Mouse (Mus musculus) gastrocnemius, adult 8-10 months (tissue): Measurements from ENCODE around the gene Rps10. TPM values are rescaled to one million over a fixed set of nuclear protein-coding genes. Genes with fewer than 3 reads are reported as not detected.
"Not testable (repeated sequence)": the region's sequence is repeated elsewhere in the genome, so short reads cannot be mapped to it uniquely, and the experiment has no call there.

Source experiments
- DNase-seq, 2 experiments: peaks; one replicate each; pipeline ENCODE4 v3.0.0; 2022; ENCODE audit warnings: low spot score in 2 of 2
- total RNA-seq, 4 experiments: library from RNA; stranded (reverse); gene quantifications; 2 replicates each; pipeline ENCODE4 v1.2.4; 2022

Rps10 gene
- total RNA-seq, 4 experiments from 2014 or later = 332 to 455 (median 370) TPM

DNA sequence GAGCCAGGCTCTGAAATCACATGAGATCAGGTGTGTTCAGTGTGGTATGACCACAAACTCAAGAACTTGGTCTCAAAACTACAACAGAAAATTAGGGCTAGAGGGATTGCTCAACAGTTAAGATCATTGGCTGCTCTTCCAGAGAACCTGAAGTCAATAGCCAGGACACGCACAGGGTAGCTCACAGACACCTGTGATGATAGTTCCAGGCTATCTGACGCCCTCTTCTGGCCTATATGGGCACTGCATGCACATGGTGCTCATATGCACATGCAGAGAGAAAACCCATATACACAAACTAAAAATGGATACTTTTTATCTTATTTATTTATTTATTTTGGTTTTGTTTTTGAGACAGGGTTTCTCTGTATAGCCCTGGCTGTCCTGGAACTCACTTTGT is 8.1 kb upstream of the Rps10 start:
- no peak for DNase-seq

GRCm38 (mm10) chr17:27643756-27644155 is 7.3 kb upstream of the Rps10 start:
- no peak for DNase-seq

GRCm38 (mm10) chr17:27643101-27643500 is 6.6 kb upstream of the Rps10 start:
- no peak for DNase-seq

GRCm38 (mm10) chr17:27642491-27643062 is 6.1 kb upstream of the Rps10 start:
- no peak for DNase-seq

- not testable (repeated sequence) for DNase-seq
These were observed 3.4 kb upstream of the Rps10 start for GRCm38 (mm10) chr17:27639851-27640250.

DNA sequence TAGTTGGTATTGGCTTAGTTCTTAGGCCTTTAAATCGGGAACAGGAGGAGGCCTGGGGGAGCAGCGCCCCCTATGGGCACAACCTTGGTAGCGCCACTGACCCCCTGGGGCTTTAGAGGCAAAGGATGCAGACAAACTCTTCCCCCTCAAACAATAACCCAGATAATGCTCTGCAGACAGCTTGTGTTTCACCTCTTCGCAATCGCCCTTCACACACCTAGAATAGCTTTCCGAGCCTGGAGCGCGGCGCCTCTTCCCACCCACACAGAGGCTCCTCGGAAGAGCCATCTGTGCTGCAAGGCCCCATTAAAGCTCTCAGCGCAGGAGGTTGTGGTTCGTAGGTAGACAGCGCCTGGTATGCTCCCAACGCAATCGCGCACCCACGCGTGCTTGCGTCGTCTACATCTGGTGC is 2.5 kb upstream of the Rps10 start:
- no peak for DNase-seq

DNA sequence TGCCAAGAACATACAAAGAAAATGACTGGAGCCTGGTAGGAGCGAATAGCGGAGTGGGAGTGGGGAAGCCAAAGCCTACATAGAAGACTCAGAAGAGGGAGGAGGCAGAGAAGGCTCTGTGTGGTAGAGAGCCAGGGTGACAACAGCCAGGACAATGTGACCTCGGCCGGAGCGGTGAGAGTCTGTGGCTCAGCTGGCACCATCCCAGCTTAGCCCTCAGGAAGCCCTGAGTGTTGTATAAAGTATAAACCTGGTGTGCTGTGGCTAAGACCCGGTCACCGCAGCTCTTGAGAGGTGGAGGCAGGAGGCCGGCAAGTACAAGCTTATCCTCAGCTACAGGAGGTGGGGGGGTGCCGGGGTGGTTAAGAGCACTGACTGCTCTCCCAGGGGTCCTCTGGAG is 864 bp upstream of the Rps10 start:
- no peak for DNase-seq

GRCm38 (mm10) chr17:27635575-27635903 is 930 bp downstream of the Rps10 start:
- DNase-seq = not testable (repeated sequence)

DNA sequence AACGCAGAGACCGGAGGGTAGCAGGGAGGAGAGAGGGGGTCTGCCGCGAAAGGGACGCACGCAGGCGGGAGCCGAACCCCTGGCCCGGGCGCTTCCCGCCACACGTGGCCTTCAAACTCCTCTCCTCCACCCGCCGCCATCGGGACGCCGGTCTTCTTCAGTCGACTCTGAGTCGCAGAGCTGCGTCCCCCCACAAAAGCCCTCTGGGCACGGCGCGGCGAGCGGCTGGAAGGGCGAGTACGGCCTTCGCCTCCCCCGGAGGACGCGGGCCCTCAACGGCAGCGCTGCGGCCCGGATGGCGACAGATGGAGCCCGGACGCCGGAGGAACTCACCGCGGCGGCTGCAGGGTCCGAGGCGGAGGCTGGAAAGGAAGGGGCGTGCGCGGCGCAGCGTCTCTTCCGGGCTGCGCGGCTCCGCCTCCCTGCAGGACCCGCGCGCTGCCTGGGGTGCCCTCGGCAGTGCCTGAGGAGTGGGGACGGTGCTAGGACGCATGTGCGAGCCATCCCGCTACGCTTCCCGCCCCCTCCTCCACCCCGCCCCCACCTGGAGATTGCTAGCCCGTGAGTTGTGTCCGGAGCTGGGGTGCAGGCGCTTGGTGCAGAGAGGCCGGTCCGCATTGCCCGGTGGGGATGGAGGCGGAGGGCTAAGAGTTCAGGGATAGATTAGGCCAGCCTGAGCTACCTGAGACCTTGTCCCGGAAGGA is 1.4 kb downstream of the Rps10 start, which contains the start of gene RPS10-NUDT3:
Gene RPS10-NUDT3 (minus strand): TSS at position 352 of the 704 bp plus-strand sequence.
- peak; percentile 74 to 83 for DNase-seq

GRCm38 (mm10) chr17:27629249-27630020 is 7.0 kb downstream of the Rps10 start:
- peak; percentile 73 to 75 for DNase-seq

DNA sequence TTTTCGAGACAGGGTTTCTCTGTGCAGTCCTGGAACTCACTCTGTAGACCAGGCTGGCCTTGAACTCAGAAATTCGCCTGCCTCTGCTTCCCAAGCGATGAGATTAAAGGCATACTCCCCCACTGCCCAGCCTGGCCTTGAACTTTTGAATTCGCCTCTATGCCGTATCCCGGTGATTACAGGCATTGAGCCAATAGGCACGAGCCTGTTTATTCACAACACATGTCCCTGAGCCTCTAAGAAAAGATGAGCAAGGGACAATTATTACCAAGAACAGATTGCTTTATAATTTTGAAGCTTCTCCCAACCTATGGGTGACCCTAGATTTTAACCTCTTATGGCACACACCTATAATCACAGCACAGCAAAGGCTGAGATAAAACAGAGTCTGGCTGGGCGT is 8.1 kb downstream of the Rps10 start:
- DNase-seq = no peak

DNA sequence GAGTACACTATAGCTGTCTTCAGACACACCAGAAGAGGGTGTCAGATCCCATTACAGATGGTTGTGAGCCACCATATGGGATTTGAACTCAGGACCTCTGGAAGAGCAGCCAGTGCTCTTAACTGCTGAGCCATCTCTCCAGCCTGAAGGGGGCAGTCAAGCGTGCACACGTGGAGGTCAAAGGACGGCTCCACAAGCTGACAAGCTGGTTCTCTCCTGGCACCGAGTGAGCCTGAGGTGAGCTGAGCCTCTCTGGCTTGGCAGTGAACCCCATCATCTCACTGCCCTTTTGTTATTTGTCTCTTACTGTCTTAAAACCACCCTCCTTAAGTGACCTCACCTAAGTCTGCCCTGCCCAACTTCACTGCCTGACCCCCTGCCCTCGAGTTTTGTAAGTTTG is 9.0 kb downstream of the Rps10 start:
- DNase-seq = no peak

- DNase-seq = no peak
These were observed 9.8 kb downstream of the Rps10 start for GRCm38 (mm10) chr17:27626681-27627080.

- no peak for DNase-seq
These were observed 10.8 kb downstream of the Rps10 start for GRCm38 (mm10) chr17:27625455-27626251.

DNA sequence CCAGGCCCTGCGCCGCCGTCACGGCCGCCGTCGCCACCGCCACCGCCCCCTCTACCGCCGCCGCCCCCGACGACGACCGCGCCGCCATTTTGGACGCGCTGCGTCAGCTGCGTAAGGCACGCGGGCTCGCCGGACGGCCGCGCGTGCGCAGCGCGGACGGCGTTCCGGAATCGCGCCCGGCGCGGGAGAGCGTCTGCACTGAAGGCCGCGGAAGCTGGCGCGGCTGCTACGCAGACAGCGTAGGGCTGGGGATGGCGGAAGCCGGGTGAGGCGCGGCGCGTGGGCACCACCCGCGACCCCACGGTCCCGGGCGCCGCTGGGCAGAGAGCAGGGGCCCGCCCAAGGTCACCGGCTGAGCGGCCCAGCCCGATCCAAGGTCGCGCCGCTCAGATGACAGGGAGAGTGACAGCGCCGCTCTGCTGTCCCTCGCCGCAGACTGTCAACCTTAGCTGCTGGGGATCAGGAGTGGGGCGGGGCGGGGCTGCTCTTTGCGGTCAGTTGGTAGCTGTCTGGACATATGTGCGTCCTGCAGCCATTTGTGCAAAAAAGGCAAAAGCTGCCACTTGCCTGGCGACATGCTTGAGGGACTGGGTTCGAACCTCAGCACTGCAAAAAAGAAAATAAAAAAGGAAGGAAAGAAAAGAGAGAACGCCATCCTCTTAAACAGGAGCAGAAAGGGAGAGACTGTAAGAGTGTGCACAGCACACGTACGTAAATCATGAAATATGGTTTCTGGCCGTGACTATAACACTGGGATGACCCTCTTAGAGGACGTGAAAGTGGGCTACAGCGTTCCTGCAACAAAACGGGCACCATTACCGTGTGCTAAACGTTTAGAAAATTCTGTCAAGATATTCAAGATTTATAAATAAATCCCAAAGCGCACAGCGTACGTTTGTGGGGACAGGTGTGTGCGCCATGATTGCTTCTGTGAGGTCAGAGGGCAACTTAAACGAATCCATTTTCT is 12.8 kb downstream of the Rps10 start, which contains the start of gene Nudt3:
Gene Nudt3 (minus strand): TSS at position 136 of the 967 bp plus-strand sequence.
- peak; percentile 74 to 85 for DNase-seq

- no peak for DNase-seq
These were observed 13.7 kb downstream of the Rps10 start for GRCm38 (mm10) chr17:27622611-27623359.

DNA sequence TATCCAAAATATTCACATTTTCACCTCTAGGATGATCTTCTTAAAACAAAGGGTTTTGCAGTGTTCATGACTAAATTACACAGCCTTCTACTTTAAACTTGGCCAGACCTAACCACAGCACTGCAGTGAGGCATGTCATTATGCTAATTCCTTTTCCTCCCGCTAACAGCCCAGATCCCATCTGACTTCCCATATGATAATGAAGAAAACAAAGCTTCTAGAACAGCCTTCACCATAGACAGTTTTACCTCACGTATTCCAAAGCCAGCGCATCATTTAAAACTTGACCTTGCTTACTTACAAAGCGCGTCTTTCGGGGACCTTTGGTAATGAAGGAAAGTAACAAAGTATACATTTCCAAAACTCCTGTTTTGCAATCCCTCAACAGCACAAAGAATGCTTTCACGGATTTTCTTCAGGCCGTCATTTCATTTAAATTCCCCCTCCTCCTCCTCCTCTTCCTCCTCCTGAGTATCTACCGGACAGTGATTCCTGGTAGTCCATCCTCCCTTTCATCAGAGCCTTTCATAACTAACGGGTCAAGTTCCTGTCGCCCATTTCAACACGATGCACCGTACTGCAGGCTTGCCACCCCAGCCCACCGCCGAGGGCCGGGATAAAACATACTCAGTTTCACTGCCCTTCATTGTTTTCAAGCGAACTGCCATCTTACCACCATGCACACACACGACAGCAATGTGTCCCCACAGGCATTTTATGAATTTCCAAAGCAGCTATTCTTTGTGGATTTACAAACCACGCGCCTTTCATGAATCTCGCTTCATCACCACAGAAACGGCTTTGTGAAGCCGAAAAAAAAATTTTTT is 14.6 kb downstream of the Rps10 start:
- DNase-seq = no peak

- no peak for DNase-seq
These were observed 15.3 kb downstream of the Rps10 start for GRCm38 (mm10) chr17:27621161-27621560.

DNA sequence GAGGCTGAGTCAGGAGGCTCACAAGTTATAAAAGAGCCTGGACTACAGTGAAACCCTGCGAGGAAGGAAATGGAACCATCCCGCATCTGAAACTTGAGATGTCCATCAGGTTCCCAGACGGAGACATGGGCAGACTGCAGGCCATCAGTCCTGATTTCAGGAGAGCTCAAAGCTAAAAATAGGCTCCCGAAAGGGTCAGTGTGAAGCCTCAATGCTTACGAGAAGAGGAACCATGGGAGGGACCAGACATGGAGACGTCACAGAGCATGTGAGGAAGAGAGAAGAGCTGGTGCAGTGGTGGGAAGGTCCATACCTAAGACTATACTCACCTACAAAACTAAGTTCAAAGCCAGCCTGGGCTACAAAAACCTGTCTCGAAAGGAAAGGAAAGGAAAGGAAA is 21.1 kb downstream of the Rps10 start:
- DNase-seq = peak; percentile 27 to 44
